Mouse (Mus musculus) kidney, adult 11 months (tissue): ENCODE measurements around the gene Cacng4.

ENCODE experiments used
- DNase-seq: peaks from one replicate; pipeline ENCODE4 v3.0.0; 2022

Cacng4 gene

DNA sequence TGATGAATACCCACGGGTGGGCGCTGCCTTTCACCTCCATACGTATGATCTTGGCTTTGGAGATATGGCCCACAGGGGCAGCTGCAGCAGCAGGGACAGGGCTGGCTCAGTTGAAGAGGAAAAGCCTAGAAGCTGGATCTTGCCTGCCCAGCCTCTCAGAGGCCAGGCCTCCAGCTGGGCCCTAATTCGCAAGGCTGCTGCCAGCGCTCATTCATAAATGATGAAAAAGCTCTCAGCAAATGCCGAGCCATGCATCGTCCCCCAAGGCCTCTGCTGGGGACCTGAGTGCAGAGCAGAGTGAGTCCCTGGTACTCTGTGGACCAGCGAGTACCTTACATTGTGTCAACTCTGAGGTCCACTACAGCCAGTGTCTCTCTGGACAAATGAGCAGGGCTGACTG, 26.0 kb downstream of the Cacng4 start:
- no peak for DNase-seq

DNA sequence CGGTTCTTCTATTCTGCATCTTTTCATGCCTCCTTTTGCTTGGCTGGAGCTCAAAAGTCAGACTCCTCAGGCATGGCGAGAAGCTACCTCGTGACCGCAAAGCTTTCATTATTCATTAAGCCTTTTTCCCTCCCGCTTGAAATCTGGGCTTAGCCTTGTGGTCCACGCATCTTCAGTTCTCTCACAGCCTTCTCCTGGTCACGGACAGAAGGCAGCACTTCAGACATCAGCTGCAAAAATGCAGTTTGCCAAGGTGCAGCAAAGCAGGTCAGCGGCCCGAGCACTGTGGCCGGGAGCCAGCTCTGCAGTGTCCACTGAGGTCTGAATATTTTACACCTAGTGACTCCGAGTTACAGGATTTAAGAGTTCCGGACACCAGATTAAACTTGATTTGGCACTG, 27.4 kb downstream of the Cacng4 start:
- DNase-seq = peak; percentile 70

DNA sequence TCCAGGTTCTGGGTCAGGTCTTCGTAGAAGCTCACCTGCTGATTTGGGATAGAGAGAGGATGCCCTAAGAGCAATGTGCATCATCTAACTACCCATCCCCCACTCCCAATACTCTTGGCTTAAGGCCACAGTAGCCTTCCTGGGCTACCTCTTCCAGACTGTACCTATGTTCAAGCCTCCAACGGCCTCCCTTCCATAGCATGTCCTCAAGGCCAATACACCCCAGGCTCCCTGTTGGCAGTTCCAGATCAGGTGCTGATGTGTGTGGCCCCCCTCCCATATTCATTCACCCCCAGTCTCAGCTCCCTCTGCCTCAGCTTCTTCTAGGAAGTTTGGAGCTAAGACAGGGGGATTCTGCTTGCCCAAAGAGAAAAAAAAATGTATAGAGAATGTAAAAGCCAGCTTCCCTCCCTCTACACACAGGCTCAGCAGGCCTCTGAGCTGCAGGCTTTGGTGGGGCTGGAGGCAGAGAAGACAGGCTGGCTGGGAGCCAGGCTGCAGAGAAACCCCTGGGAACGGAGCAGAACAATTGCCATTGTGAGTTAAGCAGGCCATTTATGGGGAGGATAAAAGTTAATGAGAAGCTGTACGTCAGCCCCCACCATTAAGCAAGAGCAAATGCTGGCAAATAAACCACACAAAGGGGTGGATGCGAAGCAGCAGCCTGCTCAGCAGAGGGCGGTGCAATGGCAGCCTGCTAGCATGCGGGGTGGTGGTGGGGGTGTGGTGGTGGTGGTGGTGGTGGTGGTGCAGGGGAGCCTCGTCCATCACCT, 31.5 kb downstream of the Cacng4 start:
- DNase-seq = no peak

DNA sequence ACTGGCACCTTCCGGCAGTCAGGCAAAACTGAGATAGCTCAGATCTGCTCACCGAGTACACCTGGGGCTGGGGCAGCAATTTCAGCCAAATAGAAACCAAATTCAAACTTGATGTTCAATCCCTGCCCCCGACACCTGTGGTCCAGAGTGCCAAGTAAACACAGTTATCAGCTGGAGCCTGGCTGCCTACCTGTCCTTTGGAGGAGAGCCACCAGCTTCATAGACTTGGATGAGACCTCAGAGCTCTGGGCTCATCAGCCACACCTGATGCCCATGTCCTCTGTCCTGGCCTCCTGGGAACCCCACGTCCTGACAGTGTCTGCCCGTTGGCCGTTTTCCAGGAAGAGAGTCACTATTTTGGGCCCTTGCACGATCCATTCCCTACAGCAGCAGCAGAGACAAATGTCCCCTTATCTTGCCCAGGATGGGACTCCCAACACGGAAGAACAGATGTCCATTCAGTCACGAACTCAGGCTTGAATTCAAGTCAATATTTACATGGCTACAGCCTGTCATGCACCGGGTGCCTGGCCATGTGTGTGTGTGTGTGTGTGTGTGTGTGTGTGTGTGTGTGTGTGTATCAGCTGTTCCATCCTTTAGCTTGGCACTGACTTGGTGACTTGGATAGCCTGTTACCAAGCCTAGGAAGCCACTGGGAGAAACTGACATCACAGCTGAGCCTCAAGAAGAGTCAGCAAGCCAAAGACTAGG, 32.4 kb downstream of the Cacng4 start:
- no peak for DNase-seq

DNA sequence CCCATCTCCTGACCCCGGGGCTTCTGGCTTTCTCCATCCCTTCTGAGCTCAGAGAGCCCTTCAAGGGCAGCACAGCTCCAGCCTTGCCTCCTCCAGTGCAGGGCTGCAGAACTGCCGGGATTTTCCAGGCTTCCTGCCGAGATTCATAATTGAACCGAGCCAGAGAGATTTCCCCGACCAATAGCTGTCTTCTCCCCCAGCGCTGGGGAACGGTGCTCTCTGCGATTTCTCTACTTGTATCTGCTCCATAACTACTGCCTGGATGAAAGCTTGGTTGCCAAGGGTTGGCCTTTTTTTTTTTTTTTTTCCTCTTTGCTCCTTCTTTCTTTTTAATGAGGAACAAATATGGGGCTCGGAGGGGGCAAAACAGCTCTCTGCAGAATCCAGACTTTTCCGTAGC, 34.4 kb downstream of the Cacng4 start:
- DNase-seq = no peak

DNA sequence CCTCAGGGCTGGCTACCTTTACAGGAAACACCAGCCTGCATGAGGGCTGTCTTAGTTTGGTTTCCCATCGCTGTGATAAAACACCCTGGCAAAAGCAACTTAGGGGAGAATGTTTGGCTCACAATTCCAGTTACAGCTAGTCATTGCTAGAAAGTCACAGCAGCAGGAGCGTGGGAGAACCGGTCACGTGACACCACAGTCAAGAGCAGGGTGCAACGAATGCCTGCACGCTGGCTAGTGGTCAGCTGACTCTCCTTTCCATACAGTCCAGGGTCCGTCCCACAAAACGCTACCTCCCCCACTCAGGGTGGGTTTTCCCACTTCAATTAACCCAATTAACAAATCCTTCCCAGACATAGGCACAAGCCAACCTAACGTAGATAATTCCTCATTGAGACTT, 34.8 kb downstream of the Cacng4 start:
- DNase-seq = no peak

DNA sequence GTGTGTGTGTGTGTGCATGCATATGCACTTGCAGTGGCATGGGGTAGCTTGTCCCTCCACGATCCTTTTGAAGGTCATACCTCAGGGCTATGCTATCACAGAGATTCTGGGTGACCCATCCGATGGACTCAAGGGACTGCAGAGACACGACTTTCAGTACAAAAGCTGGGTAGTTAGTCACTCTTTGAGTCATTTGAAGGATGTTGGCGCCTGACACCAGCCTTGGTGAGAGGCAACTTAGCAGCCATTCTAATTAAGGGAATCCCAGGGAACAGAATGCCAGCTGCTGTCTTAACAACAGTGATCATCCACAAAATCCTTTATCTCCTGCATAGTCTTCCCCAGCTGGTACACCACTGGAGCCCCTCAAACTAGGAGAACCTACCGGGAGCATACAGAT, 45.2 kb downstream of the Cacng4 start:
- DNase-seq = no peak

DNA sequence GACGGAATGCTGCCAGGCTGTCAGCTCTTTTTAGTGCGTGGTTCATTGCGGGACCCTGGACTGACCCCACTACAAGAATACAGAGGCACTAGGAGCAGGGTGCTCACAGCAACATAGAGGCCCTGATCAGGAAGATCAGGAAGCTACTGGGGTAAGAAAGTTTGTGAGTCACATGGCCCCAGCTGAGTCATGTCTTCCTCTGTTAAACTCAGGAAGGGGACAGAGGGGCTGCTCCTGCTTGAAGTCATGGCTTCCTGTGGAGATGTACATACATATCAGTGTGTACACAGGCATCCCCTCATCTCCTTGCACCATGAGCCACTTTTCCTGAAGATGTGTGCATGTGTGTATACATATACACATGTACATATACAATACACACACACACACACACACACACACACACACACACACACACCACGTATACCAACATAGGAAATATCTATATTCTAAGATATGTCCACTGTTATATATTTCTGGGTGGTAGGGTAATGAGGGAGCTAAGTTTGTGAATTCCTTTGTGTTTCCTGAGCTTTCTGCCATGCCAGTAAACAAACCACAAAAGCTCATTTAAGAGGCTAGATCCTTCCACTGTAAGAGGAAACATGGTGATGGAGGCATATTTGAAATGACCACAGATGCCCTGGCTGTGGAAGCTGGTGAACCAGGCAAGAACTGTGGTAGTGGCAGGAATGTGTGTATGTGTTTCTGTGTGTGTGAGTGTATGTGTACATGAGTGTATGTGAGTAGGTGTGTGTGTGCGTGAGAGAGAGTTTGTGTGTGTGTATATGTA, 45.9 kb downstream of the Cacng4 start:
- no peak for DNase-seq

DNA sequence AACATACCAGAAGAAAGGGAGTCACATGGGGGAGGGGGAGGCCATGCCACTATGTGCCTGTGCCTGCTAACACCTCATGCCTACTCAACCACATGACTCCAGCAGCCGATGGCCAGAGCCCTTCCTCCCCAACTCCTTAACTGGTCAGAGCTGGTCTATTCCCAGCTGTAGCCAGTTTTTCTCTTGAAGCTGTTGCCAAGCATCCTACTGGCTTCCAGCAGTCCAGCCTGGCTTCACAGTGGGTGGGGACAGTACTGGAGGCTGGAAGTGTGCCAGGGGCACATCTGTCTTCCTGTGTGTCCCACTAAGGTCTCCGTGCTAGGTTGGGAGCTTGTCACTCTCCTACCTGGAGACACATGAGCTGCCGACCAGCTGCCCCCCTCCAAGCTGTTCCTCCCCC, 51.3 kb downstream of the Cacng4 start:
- peak; percentile 27 for DNase-seq

DNA sequence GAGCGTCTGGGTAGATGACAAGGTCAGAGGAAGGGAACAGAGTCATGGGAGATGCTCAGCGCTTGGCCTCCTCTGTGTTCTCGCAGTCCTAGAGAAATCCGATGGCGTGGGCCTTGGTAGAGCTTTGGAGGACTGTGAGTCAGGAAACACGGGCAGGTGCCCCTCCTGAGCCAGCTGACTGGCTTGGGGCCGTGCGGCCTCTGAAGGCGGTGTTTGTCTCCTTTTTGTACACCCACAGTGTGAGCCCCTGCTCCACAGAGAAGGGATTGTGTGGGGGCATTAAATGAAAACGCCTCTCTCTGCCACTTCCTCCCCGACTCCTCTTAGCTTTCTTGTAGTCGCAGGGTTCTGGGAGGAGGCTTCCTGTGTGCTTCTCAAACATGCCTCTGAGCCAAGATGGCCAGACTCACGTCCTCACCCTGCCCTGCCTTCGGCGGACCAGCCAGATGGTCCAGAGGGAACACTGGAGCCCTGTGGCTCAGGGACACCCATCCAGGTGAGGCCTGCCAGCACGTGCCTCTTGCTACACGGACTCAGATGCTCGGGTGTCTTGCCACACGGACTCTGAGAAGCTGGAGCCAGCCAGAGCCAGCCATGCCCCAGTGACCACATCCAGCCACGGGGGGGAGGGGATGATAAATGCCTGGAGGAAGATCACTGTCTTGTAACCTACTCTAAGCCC, 55.8 kb downstream of the Cacng4 start:
- no peak for DNase-seq

DNA sequence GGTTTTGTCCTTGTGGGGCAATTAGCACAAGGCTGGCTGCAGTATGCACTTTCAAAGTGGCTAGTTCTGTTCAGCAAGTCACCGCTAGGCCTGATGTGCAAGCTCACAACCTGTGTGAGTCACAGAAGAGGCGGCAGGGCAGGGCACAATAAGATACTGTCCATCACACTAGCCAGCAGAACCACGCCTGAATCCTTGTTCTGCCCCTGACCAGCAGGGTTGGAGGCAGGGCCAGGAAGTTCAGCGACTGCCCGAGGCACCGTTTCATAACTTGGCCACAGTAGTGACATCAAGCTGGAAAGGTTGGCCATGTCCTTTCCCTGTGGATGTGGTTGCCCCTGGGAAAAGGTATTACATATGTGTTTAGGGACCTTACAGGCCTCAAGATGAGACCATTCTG, 56.5 kb downstream of the Cacng4 start:
- no peak for DNase-seq

DNA sequence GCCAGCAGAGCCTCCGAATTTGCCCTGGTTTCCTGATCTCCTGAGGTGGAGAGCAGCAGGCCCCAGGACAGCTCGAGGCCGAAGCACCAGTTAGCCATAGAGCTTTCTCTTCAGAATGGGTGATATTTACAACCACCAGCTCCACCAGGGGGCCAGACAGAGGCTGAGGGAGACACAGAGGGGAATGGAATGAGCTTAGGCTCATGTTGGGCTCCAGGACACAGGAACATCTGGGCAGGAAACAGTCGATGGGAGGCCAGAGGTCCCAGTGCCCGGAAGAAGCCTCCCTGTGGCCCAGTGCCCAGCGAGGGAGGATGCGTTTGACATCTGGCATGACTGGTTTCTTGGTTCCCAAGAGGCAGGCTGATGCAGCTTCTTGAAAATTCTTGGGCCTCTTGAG, 60.2 kb downstream of the Cacng4 start:
- DNase-seq = peak; percentile 30

DNA sequence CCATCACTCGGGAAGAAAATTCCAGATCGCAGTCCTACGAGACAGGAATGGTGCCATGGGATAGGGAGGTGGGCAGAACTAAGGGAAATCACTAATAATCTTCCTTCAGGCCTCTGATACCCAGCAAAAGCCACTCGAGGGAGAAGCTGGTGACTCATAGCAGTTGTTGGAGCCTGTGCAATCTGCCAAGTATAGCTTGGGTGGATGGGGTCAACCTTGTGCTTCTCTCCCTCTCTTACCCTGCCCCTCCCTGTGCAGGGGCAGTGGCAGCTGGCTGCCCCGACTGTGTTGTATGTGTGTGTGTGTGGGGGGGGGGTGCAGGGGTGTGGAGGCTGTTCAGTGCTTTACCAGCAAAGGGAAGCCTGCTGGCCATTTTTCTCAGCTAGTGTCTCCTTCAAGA, 62.9 kb downstream of the Cacng4 start:
- DNase-seq = no peak

DNA sequence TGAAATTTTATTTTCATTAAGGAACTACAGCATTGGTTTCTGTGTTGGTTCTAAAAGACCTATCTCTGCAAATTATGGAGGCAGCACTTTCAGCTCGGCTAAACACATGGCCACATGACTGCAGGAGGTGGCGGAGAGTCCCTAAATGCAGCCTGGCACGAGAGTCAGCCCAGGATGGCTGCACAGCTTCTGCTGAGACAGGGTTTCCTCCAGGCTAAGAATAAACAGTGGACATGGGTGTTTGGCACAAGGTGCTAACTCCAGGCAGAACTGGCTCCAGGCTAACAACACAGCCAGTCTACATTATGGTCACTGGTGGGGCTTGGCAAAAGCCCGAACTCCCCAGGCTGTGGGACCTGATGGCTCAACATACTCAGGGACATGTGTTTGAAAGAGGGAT, 63.4 kb downstream of the Cacng4 start:
- peak; percentile 8 for DNase-seq

DNA sequence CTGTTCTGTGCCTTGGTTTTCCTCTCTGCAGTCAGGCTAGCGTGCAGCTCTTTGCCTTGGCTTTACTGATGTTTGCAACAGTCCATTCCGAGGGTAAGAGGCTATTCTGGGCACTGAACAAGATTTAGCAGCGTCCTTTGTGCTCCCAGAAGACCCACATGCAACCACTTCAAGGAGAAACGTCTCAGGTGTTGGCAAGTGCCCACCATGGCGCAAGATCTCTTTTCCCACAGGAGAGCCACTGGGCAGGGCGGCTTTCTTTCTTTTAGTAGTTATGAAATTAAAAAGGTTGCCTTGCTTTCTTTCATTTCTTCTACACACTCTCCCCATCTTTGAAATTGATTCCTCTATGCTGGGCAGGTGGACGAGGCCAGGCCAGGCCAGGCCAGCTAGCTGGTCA, 65.2 kb downstream of the Cacng4 start:
- DNase-seq = no peak

DNA sequence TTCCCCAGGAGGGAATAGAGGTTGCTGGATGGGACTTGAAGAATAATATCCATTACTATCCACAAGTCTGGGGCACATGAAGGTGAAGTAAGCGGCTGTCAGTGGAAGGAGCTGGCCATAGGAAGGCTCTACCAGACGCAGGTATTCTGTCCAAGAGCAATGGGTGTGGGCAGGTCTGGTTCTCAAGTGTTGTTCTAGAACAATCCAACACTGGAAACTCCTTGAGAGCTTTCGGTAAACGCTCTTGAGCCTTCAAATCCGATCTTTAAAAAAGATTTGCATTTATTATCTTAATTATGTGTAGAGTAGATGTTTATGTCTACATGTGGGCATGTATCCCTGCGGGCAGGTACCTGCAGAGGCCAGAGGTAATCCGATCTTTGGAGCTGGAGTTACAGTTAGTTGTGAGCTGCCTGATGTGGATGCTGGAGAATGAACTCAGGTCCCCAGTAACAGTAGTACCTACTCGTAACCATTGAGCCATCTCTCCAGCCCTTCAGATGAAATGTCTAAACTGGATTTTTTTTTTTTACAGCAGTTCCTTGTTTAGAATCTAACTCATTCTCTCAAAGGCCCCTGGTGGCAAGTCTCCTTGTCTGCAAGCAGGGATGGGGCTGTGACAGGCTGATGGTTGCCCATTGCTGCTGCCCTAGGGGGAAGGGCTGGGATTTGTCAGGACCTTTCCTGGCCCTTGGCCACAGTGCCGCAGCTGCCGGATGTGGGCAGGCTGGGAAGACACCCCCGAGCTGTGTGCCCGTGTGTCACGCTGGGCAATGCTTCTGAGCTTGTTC, 66.1 kb downstream of the Cacng4 start:
- no peak for DNase-seq

DNA sequence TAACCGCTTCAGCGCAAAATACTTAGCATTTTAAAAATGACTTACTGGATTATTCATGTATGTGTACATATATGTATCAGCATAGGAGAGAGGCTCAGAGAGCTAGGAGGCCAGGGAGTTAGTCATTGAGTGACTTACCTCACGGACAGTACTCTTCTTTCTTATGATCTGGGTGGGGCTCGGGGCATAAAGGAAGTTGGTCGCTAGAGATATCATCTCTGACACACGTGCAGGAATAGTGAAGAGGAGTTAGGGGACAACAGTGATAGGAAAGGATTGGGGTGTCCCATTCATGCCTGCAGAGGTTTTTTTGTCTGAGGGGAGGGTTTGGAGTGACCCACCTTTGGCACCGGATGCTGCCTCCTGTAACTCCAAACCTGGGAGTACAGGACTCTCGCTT, 69.8 kb downstream of the Cacng4 start:
- DNase-seq = no peak

DNA sequence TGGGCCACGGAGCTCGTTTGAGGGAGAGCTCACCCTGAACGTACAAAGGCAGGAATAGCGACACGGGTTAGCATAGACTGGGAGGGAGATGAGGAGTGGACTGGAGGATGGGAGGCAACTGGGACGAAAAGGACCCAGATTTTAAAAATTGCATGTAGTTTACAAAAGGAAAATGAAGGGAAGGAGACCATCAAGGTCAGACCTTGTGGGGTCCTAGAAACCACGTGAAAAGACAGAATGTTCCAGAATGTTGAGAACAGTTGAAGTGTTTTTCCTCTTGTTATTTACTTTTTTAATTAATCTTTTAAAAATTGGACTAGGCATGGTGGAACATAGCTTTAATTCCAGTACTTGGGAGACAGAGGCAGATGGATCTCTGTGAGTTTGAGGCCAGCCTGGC, 73.3 kb downstream of the Cacng4 start:
- no peak for DNase-seq

DNA sequence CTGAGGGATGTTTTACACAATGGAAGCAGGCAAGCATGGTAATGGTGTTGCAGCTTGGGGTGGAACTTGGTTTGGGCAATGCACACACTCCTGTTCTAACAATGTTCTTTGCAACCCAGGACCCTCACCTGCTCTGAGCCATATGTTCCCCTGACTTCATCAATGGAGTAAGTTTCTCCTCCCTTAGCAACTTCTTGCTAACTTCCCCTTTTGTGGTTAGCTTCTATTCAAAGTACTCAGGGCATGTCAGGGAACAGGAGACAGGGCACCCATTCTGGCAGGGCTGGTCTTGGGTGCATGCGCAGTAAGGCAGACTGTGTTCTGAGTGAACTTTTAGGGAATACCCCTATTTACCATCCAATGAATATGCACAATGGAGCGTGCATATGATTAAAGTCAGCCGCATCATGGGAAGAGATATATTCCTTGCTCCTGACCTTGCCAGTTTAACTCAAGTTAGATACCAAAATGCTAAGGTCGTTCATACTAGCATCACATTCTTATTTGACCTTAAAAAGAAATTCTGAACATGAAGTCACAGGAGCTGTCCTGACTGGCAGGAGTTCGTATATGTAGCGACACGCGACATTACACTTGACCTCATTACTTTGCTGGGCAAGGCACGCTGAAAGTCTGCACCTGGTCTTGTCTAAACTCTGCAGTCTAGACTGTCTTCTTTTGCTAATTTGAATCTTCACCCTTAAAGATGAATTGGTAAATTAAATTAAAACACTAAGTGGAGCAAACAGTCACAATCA, 73.9 kb downstream of the Cacng4 start:
- no peak for DNase-seq

DNA sequence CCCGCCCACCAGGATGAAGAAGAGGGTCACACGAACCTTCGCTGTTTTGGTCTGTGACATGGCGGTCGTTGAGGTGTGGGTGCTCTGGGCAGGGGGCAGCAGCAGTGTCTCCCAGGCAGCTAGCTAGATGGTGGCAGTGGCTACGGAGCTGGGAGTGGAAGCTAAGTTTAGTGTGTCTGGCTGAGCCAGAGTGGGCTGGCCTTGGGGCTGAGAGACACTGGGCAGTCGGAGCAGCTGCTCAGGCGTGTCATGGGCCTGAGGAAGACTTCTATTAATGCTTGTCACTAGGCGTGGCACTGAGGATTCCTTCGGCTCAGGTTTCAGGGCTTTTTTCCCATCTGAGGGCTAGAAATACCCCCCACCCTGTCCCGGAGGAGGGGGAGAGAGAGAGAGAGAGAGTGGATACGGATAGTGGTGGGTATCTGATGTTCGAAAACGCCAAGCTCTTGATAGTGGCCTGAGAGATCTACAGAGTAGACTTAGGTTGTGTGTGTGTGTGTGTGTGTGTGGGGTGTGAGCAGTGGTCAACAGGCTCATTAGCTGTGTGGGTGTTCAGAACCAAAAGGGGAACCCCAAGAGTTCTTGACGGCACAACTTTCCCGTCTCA, 77.9 kb downstream of the Cacng4 start, which contains the start of gene Cacng1:
Gene Cacng1 (minus strand): TSS at position 191 of the 607 bp plus-strand sequence.
- no peak for DNase-seq

DNA sequence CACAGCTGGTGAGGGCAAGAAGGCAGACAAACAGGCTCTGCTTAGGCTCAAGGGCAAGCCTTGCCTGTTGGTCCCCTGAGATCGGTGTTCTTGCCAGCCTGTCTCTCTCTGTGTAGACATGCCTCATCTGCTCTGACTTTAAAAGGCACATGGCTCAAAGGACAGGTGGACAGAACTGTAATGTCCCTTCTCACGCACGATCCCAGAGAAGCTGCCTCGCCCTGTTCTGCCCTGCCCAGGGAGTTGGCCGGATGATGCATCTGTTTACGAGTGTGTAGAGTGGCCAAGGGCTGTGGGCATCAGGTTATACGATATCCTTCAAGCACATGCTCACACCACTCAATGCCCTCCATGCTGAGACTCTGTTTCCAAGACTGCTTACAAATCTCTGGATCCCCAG, 80.0 kb downstream of the Cacng4 start:
- DNase-seq = no peak
